Mouse (Mus musculus) adrenal gland, postnatal 10 days (tissue): ENCODE measurements around the gene Prkaa1. TPM values are rescaled to one million over a fixed set of nuclear protein-coding genes. Genes with fewer than 3 reads are reported as not detected.
"Not testable (repeated sequence)": the region's sequence is repeated elsewhere in the genome, so short reads cannot be mapped to it uniquely, and the experiment has no call there.

ENCODE experiments used
- DNase-seq: peaks from one replicate; pipeline ENCODE4 v3.0.0; 2021; ENCODE audit warnings: mixed read lengths
- total RNA-seq, 2 experiments: library from RNA; stranded (reverse); gene quantifications; 2 replicates each; pipeline ENCODE4 v1.2.3; 2021

Gene Prkaa1
- total RNA-seq, 2 experiments from 2014 or later, result 27.8 to 31.8 TPM

DNA sequence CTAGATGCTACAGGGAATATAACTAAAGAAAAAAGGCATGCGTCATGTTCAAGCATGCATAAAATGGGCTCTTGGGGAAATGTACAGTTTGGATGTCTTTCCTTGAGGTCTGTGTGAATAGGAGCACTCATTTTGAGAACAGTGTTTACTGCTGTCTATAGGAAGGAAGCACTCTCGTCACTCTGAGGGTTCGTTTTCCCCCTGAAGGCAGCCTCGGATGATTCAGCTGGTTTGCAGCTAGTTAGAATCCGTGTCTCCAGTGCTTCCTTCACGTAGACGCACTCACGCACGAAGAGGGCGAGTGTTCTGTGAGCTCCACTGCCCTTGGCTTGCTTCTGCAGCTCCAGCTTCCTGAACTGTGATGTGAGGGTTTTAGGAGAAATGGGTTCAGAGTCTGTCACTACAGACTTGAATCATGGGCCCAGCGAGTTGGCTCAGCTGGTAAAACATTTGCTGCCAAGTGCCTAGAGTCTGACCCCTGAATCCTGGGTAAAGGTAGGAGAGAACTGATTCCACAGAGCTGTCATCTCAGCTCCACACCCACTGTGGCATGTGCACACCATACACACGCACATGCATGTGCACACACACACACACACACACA lies 29.7 kb downstream of the Prkaa1 start:
- no peak for DNase-seq

- DNase-seq, result no peak
Observed at GRCm38 (mm10) chr15:5184668-5185330, 41.1 kb downstream of the Prkaa1 start.

- peak; percentile 87 for DNase-seq
Observed at GRCm38 (mm10) chr15:5185366-5186292, 42.0 kb downstream of the Prkaa1 start, which contains the start of gene Ttc33. Ttc33 (plus strand) TSS chr15:5185525.

GRCm38 (mm10) chr15:5186293-5186675 lies 42.6 kb downstream of the Prkaa1 start:
- no peak for DNase-seq

DNA sequence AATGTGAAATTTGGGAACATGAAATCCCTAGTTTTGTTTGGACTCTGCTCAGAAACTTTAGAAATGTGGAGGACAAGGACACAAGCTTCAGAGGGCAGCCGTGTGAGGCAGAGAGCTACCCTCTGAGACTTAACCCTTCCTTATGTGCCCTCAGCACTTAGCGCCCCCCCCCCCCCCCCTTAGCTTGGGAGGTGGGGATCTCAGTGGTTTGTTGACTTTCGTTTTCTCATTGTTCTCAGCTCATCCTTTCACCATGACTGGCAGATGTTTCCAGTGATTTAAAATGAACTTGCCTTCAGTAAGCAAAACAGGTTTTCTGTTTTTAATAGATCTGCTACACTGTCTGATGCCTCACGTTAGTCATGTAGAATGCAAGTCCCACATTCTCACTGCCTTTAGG lies 43.5 kb downstream of the Prkaa1 start:
- DNase-seq, result no peak

GRCm38 (mm10) chr15:5188029-5188428 lies 44.4 kb downstream of the Prkaa1 start:
- no peak for DNase-seq

- no peak for DNase-seq
Observed at GRCm38 (mm10) chr15:5189504-5190093, 45.9 kb downstream of the Prkaa1 start.

GRCm38 (mm10) chr15:5193833-5194232 lies 50.2 kb downstream of the Prkaa1 start:
- no peak for DNase-seq

GRCm38 (mm10) chr15:5194446-5194845 lies 50.8 kb downstream of the Prkaa1 start:
- peak; percentile 26 for DNase-seq

GRCm38 (mm10) chr15:5194931-5195330 lies 51.3 kb downstream of the Prkaa1 start:
- DNase-seq, result no peak

DNA sequence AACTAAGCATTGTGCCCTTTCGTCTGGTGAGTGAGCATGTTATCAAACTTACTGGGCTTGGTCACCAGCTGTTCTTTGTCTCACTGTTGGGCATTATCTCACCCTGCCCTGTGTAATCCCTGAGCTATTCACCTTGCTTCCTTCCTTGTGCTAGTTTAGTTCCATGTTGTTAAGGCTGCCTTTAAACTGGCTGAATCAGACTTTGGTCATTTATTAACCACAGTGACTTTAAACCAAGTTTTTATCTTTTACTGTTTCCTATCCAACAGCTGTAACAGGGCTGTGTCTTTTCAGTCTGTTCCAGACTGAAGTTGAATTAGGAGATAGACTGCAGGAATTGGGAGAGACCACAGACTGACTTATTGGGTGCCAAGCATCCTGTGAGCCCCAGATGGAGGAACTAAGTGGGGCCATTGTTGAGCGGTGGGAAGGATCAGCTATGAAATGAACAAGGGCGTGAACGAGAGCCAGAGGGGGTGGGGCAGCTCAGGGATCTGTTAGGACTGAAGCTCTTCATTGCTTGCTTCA lies 52.4 kb downstream of the Prkaa1 start:
- no peak for DNase-seq

GRCm38 (mm10) chr15:5196691-5197090 lies 53.0 kb downstream of the Prkaa1 start:
- no peak for DNase-seq

GRCm38 (mm10) chr15:5205222-5205621 lies 61.6 kb downstream of the Prkaa1 start:
- no peak for DNase-seq

DNA sequence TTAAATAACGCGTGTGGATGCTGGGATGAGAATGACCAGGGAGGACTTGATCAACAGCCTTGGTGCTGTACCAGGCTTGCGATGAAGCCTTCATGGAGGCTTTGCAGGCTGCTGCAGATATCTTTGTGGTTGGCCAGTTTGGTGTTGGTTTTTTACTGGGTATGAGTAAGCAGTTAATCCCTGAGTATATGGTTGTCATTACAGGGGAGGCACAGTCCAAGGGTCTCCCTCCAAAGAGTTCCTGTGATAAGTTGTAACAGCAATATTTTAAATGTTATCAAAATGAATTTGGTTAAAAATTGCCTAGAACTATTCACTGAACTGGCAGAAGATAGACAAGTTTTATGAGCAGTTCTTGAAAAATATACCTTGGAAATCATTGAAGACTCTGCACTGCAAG lies 65.5 kb downstream of the Prkaa1 start:
- no peak for DNase-seq

DNA sequence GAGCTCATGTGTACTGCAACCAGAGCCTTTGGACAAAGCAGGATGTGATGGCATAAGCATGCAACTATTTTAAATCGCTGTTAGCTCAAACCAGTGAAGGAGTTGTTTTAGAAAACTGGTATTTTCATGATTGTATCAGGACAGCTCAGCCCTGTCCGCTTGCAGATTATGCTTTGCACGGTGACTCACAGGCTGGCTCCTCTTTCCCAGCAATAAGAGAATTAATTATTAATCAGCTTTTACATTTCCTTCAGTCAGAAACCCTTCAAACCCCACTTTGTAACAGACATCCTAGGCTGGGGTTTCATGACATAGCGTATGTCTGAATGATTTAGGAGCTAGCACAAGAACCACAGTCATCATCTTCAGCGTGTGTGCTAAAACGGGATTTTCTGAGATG lies 76.8 kb downstream of the Prkaa1 start:
- DNase-seq, result no peak

DNA sequence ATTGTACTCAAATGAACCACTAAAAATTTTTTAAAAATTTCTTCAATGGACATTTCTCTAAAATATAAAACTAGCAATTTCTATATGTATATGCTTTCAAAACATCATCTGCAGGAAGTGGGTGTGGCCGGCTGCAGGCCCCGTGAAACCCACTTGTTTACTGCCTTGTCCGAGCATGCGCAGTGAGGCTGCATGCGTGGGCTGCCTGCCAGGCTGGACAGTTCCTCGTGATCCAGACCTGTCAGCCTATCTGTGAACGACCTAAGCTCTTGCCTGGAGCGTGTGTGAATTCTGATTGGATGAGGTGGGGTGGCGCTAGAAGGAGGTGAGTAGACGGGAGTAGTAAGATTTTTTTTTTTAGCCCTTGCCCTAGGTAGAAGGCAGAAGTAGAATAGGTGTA lies 87.1 kb downstream of the Prkaa1 start:
- DNase-seq, result not testable (repeated sequence)

Other genes with a start within 250 kb of the Prkaa1 start
- gene Mroh2b, start 245.1 kb upstream of the Prkaa1 start, total RNA-seq, result not detected
- gene C7, start 80.1 kb upstream of the Prkaa1 start, total RNA-seq, result 1 to 10 TPM; 6.4 to 6.6 TPM
- 1 to 10 TPM; 9.3 TPM for gene Card6, start 35.3 kb upstream of the Prkaa1 start, total RNA-seq
- gene Rpl37, start 27.2 kb upstream of the Prkaa1 start, total RNA-seq, result 100 to 1,000 TPM; 429 to 446 TPM
- 10 to 100 TPM; 32.7 to 35.4 TPM for gene Ttc33, start 41.7 kb downstream of the Prkaa1 start, total RNA-seq
- 1 to 10 TPM; 4.1 to 5.6 TPM for gene Ptger4, start 100.3 kb downstream of the Prkaa1 start, total RNA-seq